Mouse (Mus musculus) embryonic facial prominence, embryonic 10.5 days (tissue): ENCODE measurements around the gene Orai3. TPM values are rescaled to one million over a fixed set of nuclear protein-coding genes. Genes with fewer than 3 reads are reported as not detected.

Experiments
- DNase-seq: peaks from one replicate; pipeline ENCODE4 v3.0.0-alpha.2; 2017; ENCODE audit warnings: low spot score
- H3K27ac ChIP-seq: fragments of 300-500 bp; sonication (generic); replicated peaks from 2 replicates; pipeline ENCODE4 v1.5.1; 2016; ENCODE audit warnings: mild to moderate bottlenecking
- H3K27me3 ChIP-seq: fragments of 300-500 bp; sonication (generic); replicated peaks from 2 replicates; pipeline ENCODE4 v1.6.1; 2016; ENCODE audit warnings: low read depth, mild to moderate bottlenecking; ENCODE audit not compliant: poor library complexity, severe bottlenecking
- H3K36me3 ChIP-seq: fragments of 300-500 bp; sonication (generic); replicated peaks from 2 replicates; pipeline ENCODE4 v1.6.1; 2016; ENCODE audit warnings: mild to moderate bottlenecking, moderate library complexity
- H3K4me1 ChIP-seq: fragments of 300-500 bp; sonication (generic); 2 replicates; pipeline ENCODE4 v1.6.1; 2016
- H3K4me3 ChIP-seq: fragments of 300-500 bp; sonication (generic); 2 replicates; pipeline ENCODE4 v1.5.1; 2016; ENCODE audit warnings: mild to moderate bottlenecking, moderate library complexity
- H3K9me3 ChIP-seq: fragments of 300-500 bp; sonication (generic); 2 replicates; pipeline ENCODE4 v1.6.1; 2016; ENCODE audit warnings: mild to moderate bottlenecking
- WGBS: fragments of 180-500 bp; shearing (Covaris S2); methylation state at CpG from one replicate; pipeline ENCODE4 v1.1.7; 2016; 5-methylcytosine and 5-hydroxymethylcytosine counted together
- polyA plus RNA-seq: library from polyadenylated mRNA; unstranded; fragments of >200 nt; fragmentation: Nextera tagmentation; extraction: Ambion mirVana; gene quantifications from 2 replicates; pipeline ENCODE4 v1.2.1, GENCODE M21; 2016

Gene Orai3
- polyA plus RNA-seq, 1 experiment from 2014 or later, result 12.9 TPM

DNA sequence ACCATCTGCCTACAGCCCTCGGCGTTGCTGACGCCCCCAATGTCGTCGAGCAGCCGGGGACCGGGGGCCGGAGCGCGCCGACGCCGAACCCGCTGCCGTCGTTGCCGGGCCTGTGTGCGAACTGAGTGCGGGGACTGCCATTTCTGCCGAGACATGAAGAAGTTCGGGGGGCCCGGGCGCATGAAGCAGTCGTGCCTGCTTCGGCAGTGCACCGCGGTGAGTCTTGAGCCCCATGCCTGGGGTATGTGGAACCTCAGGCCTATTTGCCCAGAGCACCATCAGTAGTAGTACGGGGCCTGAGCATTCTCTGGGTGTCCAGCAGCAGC lies 21.4 kb upstream of the Orai3 start:
- H3K4me1 ChIP-seq, result peaks cover 39% of the 10 kb centered on the region
- peak overlapping the region; percentile 96 for H3K4me3 ChIP-seq
- no peaks in the 10 kb centered on the region for H3K27me3 ChIP-seq
- no peaks in the 10 kb centered on the region for H3K9me3 ChIP-seq
- H3K36me3 ChIP-seq, result peaks cover 58% of the 10 kb centered on the region
- no peak for DNase-seq
- H3K27ac ChIP-seq, result peak overlapping the region; percentile 98
- WGBS, result 92% methylated on average over 28 of the region's 28 CpGs

DNA sequence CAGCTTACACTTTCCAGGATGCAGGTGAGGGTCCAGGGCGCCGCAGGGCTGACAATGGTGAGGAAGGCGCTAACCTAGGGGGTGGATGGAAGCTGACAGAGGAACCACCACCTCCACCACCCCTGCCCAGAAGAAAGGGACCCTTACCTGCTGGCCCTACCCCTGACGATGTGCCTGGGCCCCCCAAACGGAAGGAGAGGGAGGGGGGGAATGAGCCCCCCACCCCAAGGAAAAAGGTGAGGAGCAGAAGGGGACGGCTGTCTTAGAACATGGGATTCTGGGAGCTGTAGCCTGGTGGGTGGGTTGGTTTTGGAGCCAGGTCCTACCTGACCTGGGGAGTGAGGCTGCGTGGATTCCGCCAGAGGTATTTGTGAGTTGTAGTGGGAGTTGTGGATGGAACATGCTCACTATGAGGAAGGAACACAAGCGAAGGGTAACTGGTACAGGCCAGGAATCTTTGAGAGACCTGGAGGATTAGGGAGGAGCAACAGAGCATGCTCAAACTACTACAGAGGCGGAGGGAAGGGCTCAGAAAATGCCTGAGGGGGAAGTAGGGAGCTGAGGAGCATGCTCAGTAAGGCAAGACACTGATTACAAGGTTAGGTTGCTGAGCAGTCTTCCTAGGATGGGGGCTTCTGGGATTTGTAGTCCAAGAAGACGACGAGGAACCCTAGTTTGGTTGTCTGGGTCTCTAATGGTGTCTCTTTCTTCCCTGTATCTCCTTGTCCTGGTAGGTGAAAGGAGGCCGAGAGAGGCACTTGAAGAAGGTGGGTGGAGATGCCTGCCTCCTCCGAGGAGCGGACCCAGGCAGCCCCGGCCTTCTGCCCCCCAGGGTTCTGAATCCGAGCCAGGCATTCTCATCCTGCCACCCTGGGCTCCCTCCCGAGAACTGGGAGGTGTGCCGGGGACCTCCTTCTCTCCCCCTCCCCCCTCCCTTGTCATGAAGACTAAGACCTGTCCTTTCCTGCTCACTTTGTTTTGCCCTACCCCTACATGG lies 19.2 kb upstream of the Orai3 start:
- Histone ChIP-seq H3K9me3 (no peaks in the 10 kb centered on the region), H3K36me3 (peaks cover 80% of the 10 kb centered on the region), H3K27me3 (no peaks in the 10 kb centered on the region), H3K27ac (no peak overlapping the region), H3K4me3 (no peak overlapping the region), H3K4me1 (peaks cover 32% of the 10 kb centered on the region)
- 89% methylated on average over 19 of the region's 19 CpGs for WGBS
- DNase-seq, result no peak

DNA sequence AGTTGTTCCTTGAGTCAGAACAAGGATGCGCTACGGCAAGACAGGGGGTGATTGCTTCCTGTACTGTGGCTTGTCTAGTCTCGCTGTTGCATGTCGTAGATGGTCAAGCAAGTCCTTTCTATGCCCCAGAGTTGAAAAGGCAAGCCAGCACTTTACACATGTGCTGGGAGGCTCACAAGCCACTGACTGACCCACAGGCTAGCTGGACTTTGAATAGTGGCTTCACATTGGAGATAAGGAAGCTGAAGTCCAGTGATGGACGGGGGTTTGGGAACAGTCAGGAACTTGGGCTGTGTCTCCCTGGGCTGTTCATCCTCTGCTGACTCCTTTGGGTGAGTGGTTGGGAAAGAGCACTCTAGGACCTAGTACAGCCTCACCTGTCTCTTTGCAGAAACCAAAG lies 18.0 kb upstream of the Orai3 start:
- no peak for DNase-seq
- H3K27ac ChIP-seq, result no peak overlapping the region
- peaks cover 42% of the 10 kb centered on the region for H3K4me1 ChIP-seq
- H3K27me3 ChIP-seq, result no peaks in the 10 kb centered on the region
- no peak overlapping the region for H3K4me3 ChIP-seq
- H3K9me3 ChIP-seq, result no peaks in the 10 kb centered on the region
- H3K36me3 ChIP-seq, result peaks cover 92% of the 10 kb centered on the region
- WGBS, result 94% methylated on average over 5 of the region's 5 CpGs

DNA sequence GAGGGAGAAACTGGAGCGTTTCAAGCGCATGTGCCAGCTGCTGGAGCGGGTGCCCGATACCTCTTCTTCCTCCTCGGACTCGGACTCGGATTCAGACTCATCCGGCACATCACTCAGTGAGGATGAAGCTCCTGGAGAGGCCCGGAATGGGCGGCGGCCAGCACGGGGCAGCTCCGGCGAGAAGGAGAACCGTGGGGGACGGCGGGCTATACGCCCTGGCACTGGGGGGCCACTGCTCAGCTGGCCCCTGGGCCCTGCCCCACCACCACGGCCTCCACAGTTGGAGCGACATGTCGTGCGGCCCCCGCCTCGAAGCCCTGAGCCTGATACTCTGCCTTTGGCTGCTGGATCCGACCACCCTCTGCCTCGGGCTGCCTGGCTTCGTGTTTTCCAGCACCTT lies 17.5 kb upstream of the Orai3 start:
- 0 out of 2 replicates have a peak overlapping the region, but pooled peaks have one; percentile 16 for H3K4me3 ChIP-seq
- H3K4me1 ChIP-seq, result peaks cover 43% of the 10 kb centered on the region
- H3K27me3 ChIP-seq, result no peaks in the 10 kb centered on the region
- no peaks in the 10 kb centered on the region for H3K9me3 ChIP-seq
- WGBS, result 92% methylated on average over 27 of the region's 27 CpGs
- DNase-seq, result no peak
- H3K36me3 ChIP-seq, result peaks cover 96% of the 10 kb centered on the region
- no peak overlapping the region for H3K27ac ChIP-seq

DNA sequence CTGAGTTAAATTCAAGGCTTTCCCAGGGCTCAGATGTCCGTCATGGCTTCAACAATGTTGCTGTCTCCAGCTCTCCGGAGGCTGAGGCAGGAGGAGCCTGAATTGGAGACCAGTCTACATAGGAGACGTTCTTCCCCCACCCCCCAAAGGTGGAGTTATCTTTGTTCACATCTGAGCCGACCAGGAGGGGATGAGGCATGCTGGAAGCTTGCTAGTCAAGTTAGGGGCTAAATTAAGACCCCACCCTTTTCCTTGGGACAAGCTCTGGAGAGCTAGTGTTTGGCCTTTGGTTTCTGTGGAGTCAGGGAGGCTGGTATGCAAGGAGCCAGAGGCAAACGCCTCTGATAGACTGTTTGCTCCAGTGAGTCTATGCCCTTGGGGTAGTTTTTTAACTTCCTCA lies 16.5 kb upstream of the Orai3 start:
- 75% methylated on average over 5 of the region's 5 CpGs for WGBS
- Histone ChIP-seq H3K27ac (no peak overlapping the region), H3K36me3 (peaks cover 100% of the 10 kb centered on the region)

DNA sequence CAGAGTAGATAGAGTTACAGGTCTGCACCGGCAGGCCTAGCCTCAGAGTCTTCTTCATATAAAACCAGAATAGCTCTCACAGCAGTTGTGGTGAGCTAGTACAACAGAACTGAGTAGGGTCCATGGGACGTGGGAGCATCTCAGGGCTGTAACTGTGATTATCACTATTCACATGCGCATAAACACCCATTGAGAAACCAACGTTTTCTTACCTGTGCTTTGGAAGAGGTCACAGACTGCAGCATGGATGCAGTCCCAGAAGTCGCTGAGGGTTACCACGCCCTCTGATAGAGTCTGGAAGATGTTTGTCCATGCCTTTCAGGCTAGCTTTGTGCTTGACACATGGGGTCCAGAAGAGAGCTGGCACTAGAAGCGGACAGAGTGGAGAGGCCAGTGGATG lies 15.9 kb upstream of the Orai3 start:
- Histone ChIP-seq H3K9me3 (no peaks in the 10 kb centered on the region), H3K36me3 (peaks cover 100% of the 10 kb centered on the region), H3K27me3 (no peaks in the 10 kb centered on the region), H3K4me3 (no peak overlapping the region), H3K27ac (no peak overlapping the region), H3K4me1 (peaks cover 29% of the 10 kb centered on the region)
- 93% methylated on average over 7 of the region's 7 CpGs for WGBS
- DNase-seq, result no peak

More for the DNA sequence above, 16.5 kb upstream of the Orai3 start:
- Histone ChIP-seq H3K9me3 (no peaks in the 10 kb centered on the region), H3K4me3 (no peak overlapping the region), H3K27me3 (no peaks in the 10 kb centered on the region), H3K4me1 (peaks cover 33% of the 10 kb centered on the region)
- DNase-seq, result no peak

DNA sequence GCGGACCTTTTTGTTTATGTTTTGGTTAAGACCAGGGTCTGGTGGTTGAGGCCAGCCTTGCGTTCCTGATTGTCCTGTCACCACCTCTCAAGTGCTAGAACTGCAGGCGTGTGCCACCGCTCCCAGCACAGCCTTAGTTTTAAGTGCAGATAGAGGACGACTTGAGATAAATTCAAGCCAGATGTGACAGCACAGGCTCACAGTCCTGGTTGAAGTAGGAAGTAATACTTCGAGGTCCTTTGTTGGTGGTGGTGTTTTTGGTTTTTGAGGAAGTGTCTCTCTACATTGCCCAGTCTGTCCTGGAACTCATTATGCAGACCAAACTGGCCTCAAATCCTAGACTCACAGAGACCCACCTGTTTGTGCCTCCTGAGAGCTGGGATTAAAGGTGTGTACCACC lies 9.9 kb upstream of the Orai3 start:
- Histone ChIP-seq H3K27ac (no peak overlapping the region), H3K4me1 (peaks cover 25% of the 10 kb centered on the region), H3K36me3 (peaks cover 98% of the 10 kb centered on the region), H3K4me3 (no peak overlapping the region), H3K9me3 (no peaks in the 10 kb centered on the region), H3K27me3 (no peaks in the 10 kb centered on the region)
- WGBS, result 52% methylated on average over 6 of the region's 6 CpGs
- DNase-seq, result no peak

DNA sequence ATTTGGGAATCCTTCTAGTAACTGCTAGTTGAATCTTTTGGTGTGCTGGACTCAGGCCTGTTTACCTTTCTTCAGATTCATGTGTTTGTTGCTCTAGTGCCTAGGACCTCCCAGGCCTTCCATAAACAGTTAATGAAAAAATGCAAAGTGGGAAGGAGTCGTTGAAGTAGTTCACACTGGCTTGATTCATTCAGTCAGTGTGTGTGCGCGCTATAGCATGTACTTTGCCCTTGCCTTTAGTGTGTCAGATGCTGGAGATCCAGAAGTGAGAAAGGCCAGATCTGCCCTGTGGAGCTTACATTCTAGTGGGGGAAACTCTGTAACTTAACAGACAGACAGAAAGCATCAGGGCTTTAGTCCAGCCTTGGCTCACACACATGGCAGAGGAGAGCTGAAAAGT lies 9.1 kb upstream of the Orai3 start:
- Histone ChIP-seq H3K36me3 (peaks cover 98% of the 10 kb centered on the region), H3K27me3 (no peaks in the 10 kb centered on the region), H3K9me3 (no peaks in the 10 kb centered on the region), H3K4me3 (no peak overlapping the region), H3K27ac (no peak overlapping the region), H3K4me1 (peaks cover 23% of the 10 kb centered on the region)
- no peak for DNase-seq
- WGBS, result 93% methylated on average over 3 of the region's 3 CpGs

DNA sequence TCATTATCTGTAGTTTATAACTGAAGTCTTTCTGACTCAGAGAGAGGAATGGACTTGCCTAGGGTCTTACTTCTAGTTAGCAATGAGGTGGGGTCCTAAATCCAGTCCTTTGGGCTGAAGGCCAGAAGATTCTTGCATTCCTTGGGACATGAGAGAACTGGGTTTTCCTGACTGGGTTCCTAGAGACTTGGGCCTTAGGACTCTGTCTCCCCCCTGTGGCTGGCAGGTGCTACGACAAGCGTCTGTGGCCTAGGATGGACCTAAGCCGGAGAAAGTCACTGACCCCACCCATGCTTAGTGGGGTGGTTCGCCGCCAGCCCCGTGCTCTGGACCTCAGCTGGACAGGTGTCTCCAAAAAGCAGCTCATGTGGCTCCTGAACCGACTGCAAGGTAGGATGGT lies 8.6 kb upstream of the Orai3 start:
- DNase-seq, result peak; percentile 72
- Histone ChIP-seq H3K27me3 (no peaks in the 10 kb centered on the region), H3K36me3 (peaks cover 98% of the 10 kb centered on the region), H3K27ac (no peak overlapping the region), H3K9me3 (no peaks in the 10 kb centered on the region), H3K4me3 (no peak overlapping the region), H3K4me1 (peaks cover 19% of the 10 kb centered on the region)
- 52% methylated on average over 7 of the region's 7 CpGs for WGBS

DNA sequence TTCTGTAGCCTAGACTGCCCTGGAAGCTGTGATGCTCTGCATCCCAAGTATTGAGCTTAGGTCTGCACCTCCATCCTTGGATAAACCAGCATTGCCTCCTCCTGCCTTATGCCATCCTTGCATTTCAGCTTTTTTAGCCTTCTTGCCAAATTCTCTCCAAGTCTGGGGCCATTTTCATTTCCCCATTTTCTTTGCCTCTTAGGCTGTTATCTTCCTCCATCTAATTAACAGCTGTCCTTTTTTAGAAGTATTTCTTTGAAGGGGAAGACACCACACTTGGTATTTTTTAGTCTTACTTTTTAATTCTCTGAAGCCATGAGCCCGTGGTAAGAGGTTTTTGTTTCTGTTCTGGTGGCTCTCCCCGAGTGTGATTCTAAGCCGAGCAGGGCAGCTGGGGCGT lies 6.0 kb upstream of the Orai3 start:
- Histone ChIP-seq H3K4me3 (no peak overlapping the region), H3K9me3 (no peaks in the 10 kb centered on the region), H3K36me3 (peaks cover 98% of the 10 kb centered on the region), H3K27me3 (no peaks in the 10 kb centered on the region), H3K4me1 (peaks cover 18% of the 10 kb centered on the region), H3K27ac (no peak overlapping the region)
- no peak for DNase-seq
- 90% methylated on average over 4 of the region's 4 CpGs for WGBS

DNA sequence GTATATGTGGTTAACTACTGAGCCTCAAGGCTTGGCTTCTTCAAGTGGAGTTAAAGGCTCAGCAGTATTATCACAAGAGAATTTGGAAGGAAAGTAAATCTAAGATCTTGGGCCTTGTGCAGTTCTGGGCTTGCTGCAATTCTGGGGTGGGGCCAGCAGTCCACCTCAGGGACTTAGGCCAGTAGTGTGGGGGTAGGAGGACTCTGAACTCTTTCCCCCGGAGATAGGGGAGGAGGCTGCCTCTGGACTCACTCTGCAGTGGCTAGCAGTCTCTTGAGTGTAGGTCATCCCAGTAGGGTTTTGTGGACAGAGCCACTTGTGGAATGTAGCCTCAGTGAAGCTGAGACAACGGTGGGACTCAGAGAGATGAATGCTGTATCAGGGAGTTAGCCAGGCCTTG lies 3.9 kb upstream of the Orai3 start:
- H3K36me3 ChIP-seq, result peaks cover 77% of the 10 kb centered on the region
- no peaks in the 10 kb centered on the region for H3K27me3 ChIP-seq
- WGBS, result 85% methylated on average over 2 of the region's 2 CpGs
- H3K9me3 ChIP-seq, result no peaks in the 10 kb centered on the region
- no peak for DNase-seq
- H3K4me3 ChIP-seq, result no peak overlapping the region
- no peak overlapping the region for H3K27ac ChIP-seq
- H3K4me1 ChIP-seq, result peaks cover 31% of the 10 kb centered on the region

DNA sequence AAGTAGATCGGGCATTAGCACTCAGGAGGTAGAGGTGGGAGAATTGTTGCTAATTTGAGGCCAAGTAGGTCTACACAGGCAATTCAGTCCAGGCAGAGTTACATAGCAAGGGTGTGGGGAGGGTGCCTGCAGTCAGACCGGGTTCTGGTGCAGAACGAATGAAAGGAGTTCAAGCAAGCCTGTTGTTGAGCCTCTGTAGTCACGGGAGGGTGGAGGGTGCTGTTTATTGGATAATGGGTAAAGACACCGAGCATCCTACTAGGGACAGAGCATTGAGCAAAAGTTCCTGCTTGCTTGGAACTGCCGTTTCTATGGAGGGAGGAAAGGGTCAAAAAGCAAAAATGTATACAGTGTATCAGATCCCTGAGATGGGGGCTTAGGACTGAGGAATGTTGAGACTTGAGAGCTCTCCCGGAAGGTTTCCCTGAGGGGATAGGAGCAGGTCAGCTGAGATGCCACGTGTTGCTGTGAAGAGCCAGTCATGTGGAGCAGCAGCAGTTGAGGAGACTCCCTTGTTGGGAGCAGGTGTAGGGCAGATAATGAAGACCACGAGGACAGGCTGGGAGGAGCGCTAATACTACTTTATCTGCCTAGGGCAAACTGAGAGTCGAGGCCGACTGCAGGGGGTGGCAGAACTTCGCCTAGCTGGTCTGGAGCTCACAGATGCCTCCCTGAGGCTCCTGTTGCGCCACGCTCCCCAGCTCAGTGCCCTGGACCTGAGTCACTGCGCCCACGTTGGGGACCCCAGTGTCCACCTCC lies 2.6 kb upstream of the Orai3 start:
- H3K4me1 ChIP-seq, result peaks cover 39% of the 10 kb centered on the region
- H3K4me3 ChIP-seq, result no peak overlapping the region
- no peak overlapping the region for H3K27ac ChIP-seq
- 81% methylated on average over 17 of the region's 17 CpGs for WGBS
- H3K27me3 ChIP-seq, result no peaks in the 10 kb centered on the region
- H3K36me3 ChIP-seq, result peaks cover 64% of the 10 kb centered on the region
- no peak for DNase-seq
- no peaks in the 10 kb centered on the region for H3K9me3 ChIP-seq
